Mouse (Mus musculus) layer of hippocampus, adult 9-11 months (tissue): Measurements from ENCODE around the gene Zfp704.

ENCODE experiments used
- DNase-seq: peaks from one replicate; pipeline ENCODE4 v3.0.0; 2022

Zfp704 gene

DNA sequence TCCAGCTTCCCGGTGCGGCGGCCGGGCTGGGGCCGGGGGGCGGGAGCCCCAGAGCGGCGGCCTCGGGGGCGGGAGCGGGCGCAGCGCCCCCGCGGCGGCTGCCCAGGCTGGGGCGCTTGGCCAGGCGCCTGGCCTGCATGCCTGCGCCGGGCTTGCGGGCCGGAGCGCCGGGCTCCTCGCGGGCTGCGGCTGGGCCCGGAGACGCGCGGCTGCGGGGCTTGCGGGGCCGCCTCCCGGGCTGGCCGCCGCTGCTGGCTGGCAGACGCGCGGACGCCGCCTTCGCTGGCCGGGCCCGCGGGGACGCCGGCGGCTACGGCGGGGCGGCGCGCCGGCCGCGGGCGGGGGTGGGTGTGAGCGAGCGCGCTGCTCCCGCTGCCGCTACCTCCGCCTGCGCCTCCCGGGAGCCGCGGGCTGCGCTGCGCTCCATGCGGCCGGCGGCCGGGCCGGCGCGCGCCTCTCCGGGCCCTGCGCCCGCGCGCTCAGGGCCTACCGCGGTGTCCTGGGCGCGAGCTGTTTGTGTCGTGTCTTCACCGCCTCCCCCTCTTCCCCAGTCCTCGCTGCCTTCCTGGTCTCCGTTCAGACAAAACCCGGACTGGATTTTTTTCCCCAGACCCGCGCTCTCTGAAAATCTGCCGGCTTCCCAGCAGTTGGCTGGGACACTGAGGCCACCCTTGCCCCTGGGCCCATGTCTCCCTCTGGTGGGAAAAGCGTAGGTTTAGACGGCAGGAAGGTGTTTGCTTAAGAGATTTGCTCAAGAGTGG lies at the start of gene Zfp704:
Zfp704 (minus strand) TSS at position 505 of the 761 bp plus-strand sequence.
- peak; percentile 86 for DNase-seq

DNA sequence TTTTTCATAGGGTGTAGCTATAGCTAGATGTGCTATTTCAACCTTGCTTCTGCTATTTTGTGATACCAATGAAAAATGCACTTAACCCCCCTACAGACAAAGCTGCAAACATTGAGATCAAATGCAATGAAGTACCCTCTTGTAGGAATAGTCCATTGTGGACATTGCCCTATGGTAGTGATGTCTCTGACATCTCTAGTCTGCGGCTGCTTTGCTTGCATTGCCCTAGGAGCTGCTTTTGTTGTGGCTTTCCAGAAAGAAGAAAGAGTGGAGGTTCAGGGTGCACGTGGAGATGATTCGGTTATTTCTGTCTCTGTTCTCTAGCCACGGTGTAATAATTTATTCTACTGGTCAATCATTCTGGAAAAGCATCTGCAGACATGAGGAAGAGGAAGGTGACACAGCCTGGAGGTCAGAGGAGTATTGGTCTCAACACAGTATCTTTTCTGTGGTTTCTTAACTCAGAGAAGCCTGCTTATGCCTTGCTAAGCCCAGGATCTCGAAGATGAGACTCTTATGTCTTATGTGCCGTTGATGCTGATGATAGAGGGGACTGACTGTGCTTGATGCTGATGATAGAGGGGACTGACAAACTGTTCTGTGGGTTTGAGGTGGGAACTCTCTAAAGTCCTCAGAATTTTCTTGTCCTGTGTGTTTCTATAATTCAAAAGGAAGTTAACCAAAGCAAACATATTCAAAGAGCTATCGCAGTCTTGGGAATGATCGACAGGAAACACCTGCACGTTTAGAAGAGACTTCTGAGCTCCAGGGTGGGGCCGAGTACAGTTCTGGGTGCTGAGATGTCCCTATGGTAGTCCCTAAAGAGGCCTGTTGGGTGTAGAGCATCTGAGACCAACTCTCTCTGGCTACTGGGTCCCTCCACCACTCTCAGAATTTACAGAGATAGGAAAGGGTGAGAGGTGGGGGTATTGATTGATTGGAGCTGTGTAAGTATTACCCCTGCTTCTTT lies 23.4 kb upstream of the Zfp704 start:
- no peak for DNase-seq

DNA sequence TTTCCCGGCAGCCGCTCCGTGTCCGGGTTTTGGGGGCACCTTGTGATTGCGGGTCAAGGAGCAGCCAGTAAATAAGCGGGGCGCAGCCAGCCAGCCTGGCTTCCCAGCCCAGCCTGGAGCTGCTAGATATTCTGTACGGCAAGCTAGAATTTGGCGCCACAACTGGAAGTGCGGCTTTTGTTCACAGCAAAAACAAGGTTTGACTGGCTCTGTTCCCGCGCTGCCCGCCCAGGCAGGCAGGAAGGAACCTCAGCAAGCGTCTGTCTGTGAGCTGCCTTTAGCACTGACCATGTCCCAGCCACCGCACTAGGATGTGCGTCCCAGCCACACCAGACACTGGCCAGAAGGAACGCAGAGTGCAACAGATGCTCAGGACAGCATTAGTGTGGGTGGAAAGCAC lies 20.1 kb upstream of the Zfp704 start:
- DNase-seq = peak; percentile 38

DNA sequence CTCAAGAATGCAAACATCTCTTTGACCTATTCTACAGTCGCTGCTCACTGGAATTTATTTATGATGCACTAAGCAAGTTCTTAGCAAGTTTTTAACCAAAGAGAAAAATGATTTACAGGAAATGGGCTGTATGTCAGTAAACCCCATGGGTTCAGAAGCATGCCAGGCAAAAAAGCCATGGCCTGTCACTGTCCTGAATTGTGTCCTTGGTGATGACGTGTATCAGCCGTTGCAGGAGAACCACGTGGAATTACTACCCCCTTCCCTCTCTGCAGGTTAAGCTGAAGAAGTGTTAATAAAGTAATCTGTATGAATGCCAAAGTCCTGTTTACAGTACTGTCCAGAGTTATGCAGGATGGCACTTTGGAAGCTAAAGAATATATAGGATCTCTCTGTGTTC lies 18.2 kb upstream of the Zfp704 start:
- no peak for DNase-seq

DNA sequence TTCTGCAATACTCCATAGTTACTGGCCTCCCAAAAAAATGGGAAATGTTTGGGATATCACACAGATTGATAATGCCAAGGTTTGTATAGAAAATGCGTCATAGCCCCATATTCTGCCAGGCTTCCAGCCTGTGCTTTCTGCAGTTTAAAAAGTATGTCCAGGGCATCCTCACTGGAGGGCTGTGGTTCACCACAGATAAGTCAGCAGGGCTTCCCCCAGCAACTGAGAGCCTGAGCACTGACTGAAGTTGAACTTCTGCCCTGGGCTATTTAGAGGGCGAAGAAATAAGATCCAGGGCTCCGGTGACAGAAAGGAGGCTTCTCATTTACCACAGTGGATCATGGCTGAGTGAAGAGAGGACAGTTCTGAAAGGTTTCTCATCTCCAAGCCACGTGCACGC lies 16.3 kb upstream of the Zfp704 start:
- DNase-seq = no peak

DNA sequence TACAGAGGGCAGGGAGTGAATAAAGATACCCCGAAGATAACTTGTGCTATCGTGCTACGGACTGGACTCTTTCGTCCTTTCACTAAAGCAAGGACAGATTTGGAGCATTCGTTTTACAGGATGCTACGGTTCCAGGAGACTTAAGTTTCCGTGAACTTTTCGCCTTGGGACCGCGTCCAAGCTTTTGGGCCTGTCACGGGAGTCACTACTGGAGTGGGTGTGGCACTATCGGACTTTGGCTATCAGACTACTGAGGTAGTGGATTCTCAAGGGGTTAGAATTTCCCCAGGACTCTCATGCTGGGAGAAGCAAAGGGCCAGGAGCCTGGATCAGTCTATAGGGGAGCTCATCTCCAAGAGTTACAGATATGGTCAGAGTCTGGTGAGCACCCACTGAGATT lies 10.7 kb upstream of the Zfp704 start:
- no peak for DNase-seq

DNA sequence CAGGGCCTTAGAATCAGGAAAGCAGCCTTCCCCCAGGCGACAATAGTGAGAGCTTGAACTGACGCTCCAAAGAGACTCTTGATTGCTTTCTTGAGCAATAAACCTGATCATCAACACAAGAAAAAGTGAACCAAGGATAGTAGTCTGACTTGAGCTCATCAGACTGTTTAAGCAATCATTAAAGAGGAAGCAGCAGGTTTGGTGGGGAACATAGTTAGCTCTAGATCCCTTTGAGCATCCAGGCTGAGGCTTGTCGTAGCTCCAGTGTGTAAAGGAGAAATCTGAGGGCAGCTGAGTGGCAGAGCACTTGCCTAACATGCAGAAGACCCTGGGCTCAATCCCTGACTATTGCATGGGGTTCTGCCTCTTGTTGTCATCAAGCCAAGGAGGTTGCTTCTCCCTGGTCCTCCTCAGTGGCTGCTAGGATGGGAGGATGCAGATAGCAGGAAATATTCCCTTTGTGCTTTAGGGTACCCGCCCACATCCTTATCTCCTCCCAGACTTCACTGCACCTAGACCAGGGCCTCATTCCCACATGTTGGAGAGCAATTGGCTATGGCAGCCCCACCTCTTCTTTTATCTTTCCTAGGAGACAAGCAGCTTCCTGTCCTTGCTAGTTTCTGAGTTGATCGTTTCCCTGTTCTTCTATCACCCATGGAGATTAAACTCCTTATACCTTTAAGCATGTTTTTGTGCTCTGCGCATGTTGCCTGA lies 9.8 kb upstream of the Zfp704 start:
- DNase-seq = no peak

DNA sequence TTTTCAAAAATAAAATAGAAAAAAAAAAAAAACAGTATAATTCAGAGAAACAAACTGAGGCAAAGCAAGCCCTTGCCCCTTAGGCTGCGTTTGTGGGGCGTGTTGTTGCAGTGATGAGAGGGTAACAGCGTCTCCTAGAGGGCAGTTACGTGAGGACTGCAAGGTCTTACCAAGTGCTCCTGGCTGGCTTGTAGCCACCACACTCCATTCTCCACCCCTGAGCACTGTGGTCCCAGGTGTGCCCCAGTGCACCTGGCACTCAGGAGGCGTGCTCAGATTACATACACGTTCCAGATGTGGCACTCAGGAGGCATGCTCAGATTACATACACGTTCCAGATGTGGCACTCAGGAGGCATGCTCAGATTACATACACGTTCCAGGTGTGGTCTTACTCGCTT lies 7.2 kb upstream of the Zfp704 start:
- DNase-seq = no peak

DNA sequence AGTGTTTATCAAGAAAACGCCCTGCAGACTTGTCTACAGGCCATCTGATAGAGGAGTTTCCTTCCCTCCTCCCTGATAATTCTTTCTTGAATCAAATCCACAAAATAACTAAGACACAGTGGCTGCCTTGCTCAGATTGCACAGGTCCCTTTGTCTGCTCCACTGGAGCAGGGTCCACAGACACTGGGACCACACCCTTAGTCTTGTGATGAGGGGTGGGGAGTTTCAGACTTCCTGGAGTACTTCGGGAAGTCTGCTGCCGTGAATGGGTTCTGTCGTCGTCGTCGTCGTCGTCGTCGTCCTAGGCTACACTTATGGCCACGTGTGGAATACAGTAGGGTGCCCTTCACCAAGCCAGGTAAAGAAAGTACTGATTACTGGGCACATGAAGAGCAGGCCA lies 4.8 kb upstream of the Zfp704 start:
- DNase-seq = no peak

DNA sequence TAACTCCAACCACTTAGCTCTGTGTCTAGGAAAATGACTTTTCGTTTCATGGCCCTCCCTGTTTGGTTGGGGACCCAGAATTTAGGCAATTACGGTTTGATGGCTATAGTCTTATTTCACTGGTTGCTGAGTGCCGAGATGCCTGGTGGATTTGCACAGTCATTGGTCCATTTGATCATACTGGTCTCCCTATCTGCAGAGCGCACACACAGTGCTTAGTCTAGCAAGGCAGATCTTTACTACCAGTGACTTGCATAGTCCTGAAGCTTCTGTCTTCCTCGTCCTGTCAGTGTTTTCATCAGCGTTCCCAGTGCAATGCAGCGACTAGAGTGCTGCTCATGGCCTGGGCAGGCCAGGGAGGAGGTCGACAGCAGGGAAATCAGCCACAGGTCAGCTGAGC lies 4.1 kb upstream of the Zfp704 start:
- DNase-seq = no peak

DNA sequence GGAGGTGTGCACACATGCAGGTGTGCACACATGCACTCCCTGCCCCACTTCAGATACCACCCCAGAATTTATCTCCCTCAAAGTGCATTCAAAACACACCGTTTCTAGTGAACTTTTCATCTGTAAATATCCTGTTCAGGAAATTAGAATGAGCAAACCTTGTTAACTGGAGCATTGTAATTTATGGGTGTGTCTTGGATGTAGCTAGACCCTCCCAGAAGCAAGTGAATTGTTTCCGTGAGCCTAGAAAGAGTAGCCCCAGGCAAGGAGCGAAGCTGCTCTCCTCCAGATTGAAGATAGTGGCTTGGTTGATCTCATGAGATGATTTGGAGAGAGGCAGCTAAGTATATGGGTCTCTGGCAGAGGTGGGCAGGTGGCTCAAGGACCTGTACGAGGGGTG lies 1.3 kb upstream of the Zfp704 start:
- DNase-seq = no peak

DNA sequence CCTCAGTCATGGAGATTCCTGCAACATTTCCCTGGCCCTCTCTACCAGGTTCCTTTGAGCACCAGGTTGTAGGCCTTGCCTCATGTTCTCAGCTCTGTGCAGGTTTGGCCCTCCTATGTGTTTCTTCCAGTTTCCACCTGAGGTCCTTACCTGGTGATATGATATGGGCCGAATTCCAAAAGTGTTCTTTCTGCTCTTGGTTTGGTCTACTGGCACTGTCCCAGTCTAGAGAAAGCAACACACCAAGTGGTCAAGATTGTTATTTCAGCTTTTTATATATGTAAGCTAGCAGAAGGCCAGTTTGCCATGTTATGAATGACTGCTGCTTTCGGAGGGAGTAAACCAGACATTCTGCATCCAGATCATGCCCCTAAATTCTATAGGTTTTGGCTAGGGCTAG lies 541 bp upstream of the Zfp704 start:
- no peak for DNase-seq

DNA sequence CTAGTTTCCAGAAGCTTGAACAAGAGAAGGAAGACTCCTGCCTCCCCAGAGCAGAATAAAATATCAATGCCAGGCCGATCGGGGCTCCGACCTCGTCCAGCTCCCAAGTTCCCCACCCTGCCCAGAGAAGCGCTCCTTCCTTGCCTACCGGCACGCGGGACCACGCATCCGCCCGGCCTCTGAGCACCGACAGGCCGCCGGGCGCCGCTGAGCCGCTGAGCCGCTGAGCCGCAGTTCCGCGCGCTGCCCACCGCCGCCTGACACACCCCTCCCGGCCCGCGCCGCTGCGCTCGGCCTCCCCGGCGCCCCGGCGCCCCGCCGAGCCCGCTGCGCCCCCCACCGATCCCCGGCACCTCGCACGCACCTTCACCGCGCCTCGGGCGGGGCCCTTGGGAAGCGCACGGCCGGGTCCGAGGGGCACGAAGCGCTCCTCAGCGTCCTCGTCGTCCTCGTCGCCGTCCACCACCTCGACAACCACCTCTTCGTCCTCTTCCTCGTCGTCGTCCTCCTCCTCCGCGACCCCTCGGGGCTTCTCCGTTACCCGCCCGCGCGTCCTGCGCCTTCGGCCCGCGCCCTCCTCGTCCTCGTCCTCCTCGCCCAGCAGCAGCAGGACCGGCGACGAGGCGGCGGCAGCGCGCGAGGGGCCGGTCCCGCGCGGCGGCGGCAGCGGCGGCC lies 842 bp downstream of the Zfp704 start:
- DNase-seq = no peak

DNA sequence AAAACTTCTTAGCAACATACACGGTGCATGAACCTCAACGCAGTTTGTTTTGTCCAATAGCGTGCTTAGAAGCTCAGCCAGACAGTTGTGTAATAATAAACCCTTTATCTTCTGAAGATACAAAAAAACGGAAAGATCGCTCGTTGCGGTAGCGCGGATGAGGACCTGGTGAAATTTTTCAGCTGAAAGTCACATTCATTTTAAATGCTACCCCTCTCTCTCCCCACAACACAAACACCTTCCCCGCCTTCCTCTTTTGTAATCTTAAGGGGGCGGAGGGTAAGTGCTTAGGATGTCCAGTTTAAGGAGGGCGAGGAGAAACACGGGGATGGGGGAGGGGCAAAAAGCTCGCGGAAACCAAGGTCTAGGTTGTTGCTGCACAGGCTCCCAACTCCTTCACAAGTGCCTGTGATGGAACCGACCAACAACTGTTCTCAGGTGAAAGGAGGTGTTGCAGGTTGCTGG lies 1.4 kb downstream of the Zfp704 start:
- peak; percentile 44 for DNase-seq

DNA sequence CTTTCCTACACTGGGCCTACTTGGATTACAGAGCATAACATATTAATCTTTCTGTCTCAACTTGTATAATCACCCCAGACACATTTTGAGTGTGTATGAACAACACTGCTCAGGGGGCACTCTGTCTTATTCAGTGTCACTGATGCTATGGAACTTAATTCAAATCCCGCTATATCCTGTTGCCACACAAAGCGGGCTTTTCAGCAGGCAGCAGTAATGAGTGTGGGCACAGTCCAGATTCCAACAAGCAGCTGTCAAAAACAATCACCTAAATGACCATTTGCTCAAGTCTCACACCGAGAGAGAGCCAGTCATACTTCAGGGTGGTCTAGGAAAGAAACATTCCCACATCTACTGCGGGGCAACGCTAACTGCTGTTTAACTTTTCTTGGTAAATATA lies 2.2 kb downstream of the Zfp704 start:
- no peak for DNase-seq

DNA sequence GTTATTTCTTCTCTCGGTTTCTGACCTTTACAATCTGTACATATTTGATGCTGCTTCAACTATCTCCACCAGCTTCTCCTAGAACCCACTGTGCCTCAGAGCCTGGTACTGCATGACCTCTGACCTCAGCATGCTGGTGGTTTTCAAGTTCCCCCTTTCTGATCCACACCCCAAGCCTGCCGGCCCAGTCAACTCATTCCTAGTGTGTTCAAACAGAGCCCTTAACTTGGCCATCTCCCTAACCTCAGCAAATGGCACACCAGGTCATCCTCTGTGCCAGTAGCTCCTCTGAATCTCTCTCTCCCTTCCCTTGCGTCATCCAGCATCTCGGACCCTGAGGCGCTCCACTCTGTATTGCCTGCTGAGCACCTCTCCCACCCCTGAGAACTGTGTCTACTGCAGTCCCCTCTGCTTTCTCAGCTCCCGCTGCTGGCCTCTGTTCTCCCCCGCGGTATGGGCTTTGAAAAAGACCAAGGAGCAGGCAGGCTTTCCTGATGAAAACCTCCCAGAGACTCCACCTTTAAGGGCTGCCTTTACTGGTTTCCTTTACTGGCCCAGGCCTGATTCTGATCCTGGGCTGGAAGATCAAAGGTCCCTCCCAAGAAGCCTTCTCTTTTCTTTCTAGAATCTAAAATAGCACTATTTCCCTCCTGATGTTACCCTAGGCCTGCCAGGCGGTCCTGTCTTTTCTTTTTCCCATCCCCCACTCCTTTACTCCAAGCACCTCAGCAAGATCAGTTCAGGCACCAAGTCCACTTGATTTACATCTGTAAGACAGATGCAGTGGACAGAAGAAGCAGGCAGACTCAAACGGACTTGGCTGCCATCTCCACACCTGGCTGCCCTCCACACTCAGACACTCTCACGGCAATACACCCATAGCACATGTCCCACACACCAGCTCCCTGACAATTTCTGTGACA lies 3.8 kb downstream of the Zfp704 start:
- no peak for DNase-seq

DNA sequence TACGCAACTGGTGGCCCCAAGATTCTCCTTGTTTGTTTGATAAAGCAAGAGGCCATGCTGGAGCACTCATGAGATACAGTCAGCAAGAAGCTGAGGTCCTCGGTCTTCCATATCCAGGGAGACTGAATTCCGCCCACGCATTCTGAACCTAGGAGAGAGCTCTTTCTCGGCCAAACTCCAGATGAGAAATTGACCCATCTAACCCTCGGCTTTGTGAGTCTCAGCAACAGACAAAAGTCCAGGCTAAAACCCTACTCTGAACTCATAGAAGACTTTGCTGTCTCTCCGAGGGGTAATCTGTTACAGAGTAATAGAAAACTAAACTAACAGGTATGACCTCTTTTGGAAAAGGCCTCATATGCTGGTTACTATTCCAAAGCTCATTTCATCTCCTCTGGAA lies 4.9 kb downstream of the Zfp704 start:
- no peak for DNase-seq

DNA sequence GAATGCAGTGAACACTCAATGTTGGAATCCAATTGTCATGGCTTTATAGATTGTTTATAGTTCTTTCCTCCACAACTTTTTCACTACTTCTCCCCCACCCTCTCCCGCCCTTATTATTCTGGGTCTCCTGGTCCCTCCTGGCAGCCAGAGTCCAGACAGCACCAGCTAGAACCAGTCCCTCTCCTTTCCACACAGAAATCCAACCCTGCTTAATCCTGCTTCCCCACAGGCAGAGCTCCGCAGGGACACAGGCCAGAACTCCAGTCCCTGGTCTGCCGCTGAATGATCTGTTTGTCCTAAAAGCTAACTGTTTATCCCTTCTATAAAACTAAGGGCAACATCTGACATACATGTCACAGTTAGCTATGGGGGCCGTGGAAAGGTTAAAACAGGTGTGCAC lies 6.0 kb downstream of the Zfp704 start:
- no peak for DNase-seq

DNA sequence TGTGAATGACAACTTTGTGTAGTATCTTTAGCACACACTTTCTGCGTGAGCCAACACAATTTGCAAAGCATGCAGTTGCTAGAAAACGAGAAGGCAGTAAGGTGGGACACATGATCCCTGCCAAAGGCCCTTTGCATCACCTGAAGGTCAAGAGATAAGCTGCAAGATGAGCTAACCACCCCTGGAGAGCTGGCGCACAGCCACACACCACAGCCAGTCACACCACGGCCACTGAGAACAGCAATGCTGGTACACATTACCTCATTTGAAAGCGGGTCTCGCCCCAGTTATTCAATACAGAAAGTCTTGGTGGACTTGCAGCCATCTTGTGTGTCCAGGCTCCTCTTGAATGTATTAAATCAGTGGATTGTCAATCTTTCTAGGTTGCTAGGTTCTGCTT lies 9.3 kb downstream of the Zfp704 start:
- no peak for DNase-seq

DNA sequence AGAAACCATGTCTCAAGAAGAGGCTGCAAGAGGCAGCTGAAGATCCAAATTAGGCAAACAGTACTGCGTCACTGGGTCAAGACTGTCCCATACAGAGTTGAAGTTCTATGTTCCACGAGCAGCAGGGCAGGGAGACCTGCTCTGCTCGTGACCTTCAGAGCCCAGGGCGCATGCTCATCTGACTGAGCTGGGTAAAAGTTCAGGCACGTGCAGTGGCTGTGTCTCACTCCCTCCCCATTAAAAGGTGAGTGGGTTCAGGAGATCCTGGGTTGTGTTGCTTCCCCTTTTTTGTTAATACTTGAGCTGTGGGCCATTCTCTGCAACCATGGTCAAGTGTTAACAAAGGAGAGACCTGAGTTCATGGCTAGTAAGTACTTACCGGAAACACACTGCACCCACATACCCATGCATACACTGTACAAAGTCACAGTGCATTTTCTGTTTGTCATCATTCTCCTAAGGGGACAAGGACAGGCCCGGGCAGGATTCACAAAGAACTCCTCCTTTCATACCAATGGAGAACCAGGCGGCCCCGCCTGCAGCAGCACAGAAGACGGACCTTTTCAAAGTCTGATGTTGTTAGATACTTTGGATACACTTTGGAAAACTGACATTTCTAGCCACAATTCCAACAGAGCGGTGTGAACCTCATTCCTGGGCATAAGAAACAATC lies 10.0 kb downstream of the Zfp704 start:
- DNase-seq = no peak

DNA sequence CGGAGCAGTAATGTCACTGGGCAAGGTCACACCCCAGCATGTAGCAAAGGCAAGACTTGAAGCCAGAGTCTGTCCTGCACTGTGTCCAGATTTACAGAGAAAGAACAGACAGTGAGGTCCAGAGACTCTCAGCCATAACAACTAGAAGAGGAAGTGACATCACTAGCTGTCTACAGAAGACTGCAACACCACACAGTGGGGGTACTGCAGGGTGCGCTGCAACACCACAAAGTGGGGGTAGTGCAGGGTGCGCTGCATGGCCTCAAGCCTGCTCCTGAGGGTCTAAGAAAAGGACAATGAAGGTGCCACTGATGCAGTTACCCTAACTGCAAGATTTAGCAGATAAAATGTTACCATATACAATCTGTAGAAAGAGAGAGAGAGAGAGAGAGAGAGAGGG lies 11.8 kb downstream of the Zfp704 start:
- no peak for DNase-seq
